Comparison of ENCODE assay signal across 13 mouse cellular contexts in the genomic region with DNA sequence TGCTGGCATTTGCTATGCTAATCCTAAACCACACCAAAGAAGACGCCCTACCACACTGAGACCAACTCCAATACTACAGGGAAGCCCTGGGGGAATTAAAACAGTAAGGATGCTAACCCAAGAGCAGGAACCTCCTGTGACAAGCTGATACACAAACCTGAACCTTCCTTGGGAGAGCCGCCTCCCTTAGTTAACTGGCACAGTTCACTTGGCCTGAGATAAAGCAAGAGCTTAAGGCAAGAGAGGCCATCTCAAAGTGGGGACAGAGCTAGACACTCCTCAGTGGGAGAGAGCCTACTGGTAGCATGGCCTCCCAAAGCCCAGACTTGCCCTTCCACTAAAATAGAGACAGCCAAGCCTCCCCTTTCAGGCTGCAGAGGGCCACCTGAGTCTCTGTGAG.
"Had no signal": no experiment of that assay in that cellular context is flagged by ENCODE, and none has a peak within 500 bp of the region (broad histone marks: within the 10 kb centered on the region; RNA-seq: fewer than 3 reads in every experiment).

No protein-coding gene starts in this region.

- DNase-seq: lung, embryonic 14.5 days; lung, postnatal 10 days; lung, postnatal 36 days; right cerebral cortex, postnatal 14 days; thymus, adult 2 months; thymus, postnatal 25 days; thymus, postnatal 4 days had no signal

- H3K36me3 ChIP-seq: midbrain, embryonic 12.5 days; midbrain, embryonic 15.5 days; neural tube, embryonic 12.5 days; stomach, embryonic 15.5 days had no signal

- H3K9ac ChIP-seq: lung, embryonic 14.5 days; midbrain, embryonic 12.5 days; midbrain, embryonic 15.5 days; neural tube, embryonic 12.5 days; stomach, embryonic 15.5 days had no signal

- ATAC-seq: midbrain, embryonic 15.5 days had no signal

- H3K4me3 ChIP-seq: midbrain, embryonic 12.5 days; midbrain, embryonic 15.5 days; neural tube, embryonic 12.5 days; stomach, embryonic 15.5 days had no signal

- H3K27ac ChIP-seq: macrophage; midbrain, embryonic 12.5 days; midbrain, embryonic 15.5 days; neural tube, embryonic 12.5 days; stomach, embryonic 15.5 days; stomach, postnatal 0 days had no signal

- H3K4me2 ChIP-seq: lung, embryonic 14.5 days; midbrain, embryonic 12.5 days; midbrain, embryonic 15.5 days; neural tube, embryonic 12.5 days; stomach, embryonic 15.5 days had no signal

- H3K27me3 ChIP-seq: midbrain, embryonic 12.5 days; midbrain, embryonic 15.5 days; neural tube, embryonic 12.5 days; stomach, embryonic 15.5 days had no signal

- H3K9me3 ChIP-seq: midbrain, embryonic 12.5 days; midbrain, embryonic 15.5 days; neural tube, embryonic 12.5 days; stomach, embryonic 15.5 days had no signal

- H3K4me1 ChIP-seq: midbrain, embryonic 12.5 days; midbrain, embryonic 15.5 days; neural tube, embryonic 12.5 days had no signal
